In the genomic region with DNA sequence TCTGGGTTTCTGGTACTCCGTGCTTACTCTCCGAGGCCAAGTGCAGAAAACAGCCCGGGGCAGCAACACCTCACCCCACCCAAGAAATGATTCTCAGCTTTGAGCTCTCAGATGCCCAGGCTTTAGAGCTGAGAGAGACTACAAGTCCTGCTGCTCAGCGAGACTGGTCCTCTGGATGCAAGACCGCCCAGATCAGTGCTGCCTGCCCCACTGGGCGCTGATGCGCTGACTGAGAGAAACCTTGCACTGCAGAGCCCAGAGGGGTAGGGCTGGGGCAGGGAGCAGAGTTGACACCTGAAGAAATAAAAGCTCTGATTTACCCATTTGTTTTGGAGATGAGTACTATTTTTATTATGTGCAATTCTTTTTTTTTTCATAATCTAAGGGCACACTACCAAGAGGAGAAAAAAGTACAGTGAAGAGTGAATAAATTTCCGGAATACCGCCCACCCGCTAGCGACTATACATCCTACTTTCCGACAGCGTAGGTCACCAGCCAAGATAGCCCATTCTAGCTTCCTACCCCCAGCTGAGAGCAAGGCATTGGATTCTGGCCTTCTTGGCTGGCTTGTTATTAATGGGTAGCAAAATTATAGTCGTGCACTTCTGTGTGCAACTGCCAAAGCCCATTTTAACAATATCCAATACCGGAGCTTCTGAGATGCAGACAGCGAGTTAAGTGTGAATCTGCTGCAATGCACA, we compare ENCODE assay signal across 8 mouse cellular contexts. TPM values are rescaled to one million over a fixed set of nuclear protein-coding genes. Genes with fewer than 3 reads are reported as not detected.
A peak's percentile ranks its signal among the peaks of the same experiment; 100 is the strongest.
DNase-seq lines count a peak whose midpoint lies in the region; ATAC-seq and TF ChIP-seq lines count a peak whose summit lies in the region.

A gene (minus strand): TSS at position 243 of the 702 bp plus-strand sequence.

- intact Hi-C loops in heart, adult 2 months (cut with DNase I) = no loop called here
- intact Hi-C loops in heart, postnatal 36 days (cut with DNase I) = no loop called here

- no peak for TF ChIP-seq POLR2A in heart, adult 2 months (IDR thresholded peaks at IDR 0.05; ENCODE audit: insufficient read depth, low read depth, low read length)
- TF ChIP-seq POLR2A in thymus, adult 2 months (IDR thresholded peaks at IDR 0.05; ENCODE audit: control insufficient read depth, extremely low read depth, insufficient read depth, low read length, poor library complexity) = peak; percentile 33; the same call in 1 of the 2 replicates

- no peaks in the 10 kb centered on the region for H3K79me2 ChIP-seq in heart, adult 2 months (replicated peaks; ENCODE audit: control insufficient read depth, insufficient read depth, low read length)

- no peak for TF ChIP-seq CTCF in heart, adult 2 months (IDR thresholded peaks at IDR 0.05)
- no peak for TF ChIP-seq CTCF in thymus, adult 2 months (IDR thresholded peaks at IDR 0.05; ENCODE audit: borderline replicate concordance, control insufficient read depth, extremely low read depth, insufficient read depth, low read length, poor library complexity)
- TF ChIP-seq CTCF in liver, postnatal 0 days (IDR thresholded peaks at IDR 0.05; ENCODE audit: low read depth) = no peak

- ATAC-seq in hindbrain, embryonic 13.5 days (ENCODE audit: low FRiP score) = peak; percentile 65
- no peak for ATAC-seq in liver, postnatal 0 days

- peak within 1 kb of the TSS; percentile 27 for H3K4me3 ChIP-seq in heart, adult 2 months
- H3K4me3 ChIP-seq in thymus, adult 2 months (ENCODE audit: control insufficient read depth, insufficient read depth, low read length) = peak within 1 kb of the TSS; percentile 98
- peak within 1 kb of the TSS; percentile 65 for H3K4me3 ChIP-seq in hindbrain, embryonic 13.5 days
- H3K4me3 ChIP-seq in liver, postnatal 0 days (ENCODE audit: low read depth, low read length) = peak within 1 kb of the TSS; percentile 26

- TF ChIP-seq EP300 in heart, adult 2 months (IDR thresholded peaks at IDR 0.05; ENCODE audit: insufficient read depth, low read depth, low read length) = no peak
- TF ChIP-seq EP300 in liver, postnatal 0 days (IDR thresholded peaks at IDR 0.05; ENCODE audit: low read depth) = no peak

- DNase-seq in heart, adult 2 months = no peak
- DNase-seq in heart, postnatal 36 days = no peak
- DNase-seq in thymus, adult 2 months = no peak
- no peak for DNase-seq in thymus, postnatal 25 days
- no peak for DNase-seq in liver, postnatal 0 days
- DNase-seq in spleen, adult 18-20 months = no peak
- DNase-seq in natural killer cell, adult 2 months (ENCODE audit: low spot score in 2 of 2) = no peak

- no peaks in the 10 kb centered on the region for H3K9me3 ChIP-seq in hindbrain, embryonic 13.5 days
- H3K9me3 ChIP-seq in liver, postnatal 0 days (ENCODE audit: low read length) = no peaks in the 10 kb centered on the region

- H3K4me2 ChIP-seq in hindbrain, embryonic 13.5 days = peak within 1 kb of the TSS; percentile 84
- H3K4me2 ChIP-seq in liver, postnatal 0 days (ENCODE audit: low read depth, low read length) = peak within 1 kb of the TSS; percentile 63

- H3K9ac ChIP-seq in heart, adult 2 months (ENCODE audit: low read depth, low read length) = no peak within 1 kb of the TSS
- H3K9ac ChIP-seq in hindbrain, embryonic 13.5 days = peak within 1 kb of the TSS; percentile 93
- H3K9ac ChIP-seq in liver, postnatal 0 days (replicated peaks) = no peak within 1 kb of the TSS

- H3K4me1 ChIP-seq in heart, adult 2 months (ENCODE audit: control insufficient read depth, insufficient read depth, low read length) = no peaks in the 10 kb centered on the region
- H3K4me1 ChIP-seq in thymus, adult 2 months (replicated peaks; ENCODE audit: control insufficient read depth, insufficient read depth, low read length) = peaks cover 4% of the 10 kb centered on the region; the same call in 1 of the 2 replicates
- H3K4me1 ChIP-seq in hindbrain, embryonic 13.5 days (replicated peaks) = peaks cover 11% of the 10 kb centered on the region
- H3K4me1 ChIP-seq in liver, postnatal 0 days (ENCODE audit: insufficient read depth) = no peaks in the 10 kb centered on the region

- no peaks in the 10 kb centered on the region for H3K36me3 ChIP-seq in heart, adult 2 months (ENCODE audit: control insufficient read depth, insufficient read depth, low read length)
- H3K36me3 ChIP-seq in thymus, adult 2 months (ENCODE audit: control insufficient read depth, insufficient read depth, low read length) = no peaks in the 10 kb centered on the region
- H3K36me3 ChIP-seq in hindbrain, embryonic 13.5 days = no peaks in the 10 kb centered on the region
- H3K36me3 ChIP-seq in liver, postnatal 0 days (replicated peaks; ENCODE audit: insufficient read depth, low read length) = no peaks in the 10 kb centered on the region

- no peak within 1 kb of the TSS for H3K27ac ChIP-seq in heart, adult 2 months
- peak within 1 kb of the TSS; percentile 76 for H3K27ac ChIP-seq in thymus, adult 2 months (ENCODE audit: control insufficient read depth, insufficient read depth, low read length)
- peak within 1 kb of the TSS; percentile 97 for H3K27ac ChIP-seq in hindbrain, embryonic 13.5 days
- no peak within 1 kb of the TSS for H3K27ac ChIP-seq in liver, postnatal 0 days (ENCODE audit: low read depth)

- H3K27me3 ChIP-seq in heart, adult 2 months (ENCODE audit: control insufficient read depth, insufficient read depth, low read length) = peaks cover 2% of the 10 kb centered on the region
- H3K27me3 ChIP-seq in thymus, adult 2 months (ENCODE audit: control insufficient read depth, insufficient read depth, low read length) = no peaks in the 10 kb centered on the region
- H3K27me3 ChIP-seq in hindbrain, embryonic 13.5 days = peaks cover 21% of the 10 kb centered on the region; the same call in 1 of the 2 replicates
- H3K27me3 ChIP-seq in liver, postnatal 0 days (ENCODE audit: insufficient read depth, low read length) = peaks cover 31% of the 10 kb centered on the region

- WGBS in heart, adult 2 months = 27% methylated on average over 16 of the region's 16 CpGs
- 56% methylated on average over 16 of the region's 16 CpGs for WGBS in thymus, adult 2 months
- WGBS in hindbrain, embryonic 13.5 days = 13% methylated on average over 16 of the region's 16 CpGs
- 29% methylated on average over 16 of the region's 16 CpGs for WGBS in liver, postnatal 0 days (ENCODE audit: insufficient replicate concordance)

RNA-seq across cellular contexts. Expression of the gene that starts here (rescaled TPM):
- total RNA-seq in heart, adult 2 months (2021) = 1 to 10 TPM in 1 of 2 experiments, under 1 TPM in 1; 0.99 to 1.3 TPM
- polyA plus RNA-seq in heart, adult 2 months (2012; rRNA removed) = 1.0 and 1.7 TPM in 2 replicates
- total RNA-seq in heart, postnatal 36 days (2021) = 1 to 10 TPM in 1 of 2 experiments, under 1 TPM in 1; 0.78 to 1.9 TPM
- polyA plus RNA-seq in thymus, adult 2 months (2012; rRNA removed) = 578 and 597 TPM in 2 replicates
- 40.2 and 44.0 TPM in 2 replicates for polyA plus RNA-seq in hindbrain, embryonic 13.5 days (2015; fragmentation: Nextera tagmentation; extraction: Ambion mirVana)
- 0.74 and 1.0 TPM in 2 replicates for polyA plus RNA-seq in liver, postnatal 0 days (2015; fragmentation: Nextera tagmentation; extraction: Ambion mirVana)

Comparison
In these comparisons a context has a peak if more than half of its experiments do, and no peak if none do; other contexts are left out.
1. RNA of the gene that starts here (polyA plus RNA-seq): 578 to 597 TPM in thymus, adult 2 months and 40.2 to 44.0 TPM in hindbrain, embryonic 13.5 days; 1.0 to 1.7 TPM in heart, adult 2 months and 0.74 to 1.0 TPM in liver, postnatal 0 days; every median in the first group is over 10 times any median in the second.
2. RNA of the gene that starts here (polyA plus RNA-seq): 578 to 597 TPM in thymus, adult 2 months; 40.2 to 44.0 TPM in hindbrain, embryonic 13.5 days; every median in the first group is over 10 times any median in the second.
3. H3K27ac ChIP-seq: peak in thymus, adult 2 months (single experiment) and hindbrain, embryonic 13.5 days (single experiment); none in heart, adult 2 months (single experiment) and liver, postnatal 0 days (single experiment).
4. H3K4me3 ChIP-seq: peak in every context shown above with its lines; median percentile 98 in thymus, adult 2 months; 65 in hindbrain, embryonic 13.5 days; 27 in heart, adult 2 months; 26 in liver, postnatal 0 days.